Mouse (Mus musculus): ENCODE measurements around the gene Gm17720. TPM values are rescaled to one million over a fixed set of nuclear protein-coding genes. Genes with fewer than 3 reads are reported as not detected.

Gm17720 gene
- polyA plus RNA-seq (2012), result not detected in 2 replicates

DNA sequence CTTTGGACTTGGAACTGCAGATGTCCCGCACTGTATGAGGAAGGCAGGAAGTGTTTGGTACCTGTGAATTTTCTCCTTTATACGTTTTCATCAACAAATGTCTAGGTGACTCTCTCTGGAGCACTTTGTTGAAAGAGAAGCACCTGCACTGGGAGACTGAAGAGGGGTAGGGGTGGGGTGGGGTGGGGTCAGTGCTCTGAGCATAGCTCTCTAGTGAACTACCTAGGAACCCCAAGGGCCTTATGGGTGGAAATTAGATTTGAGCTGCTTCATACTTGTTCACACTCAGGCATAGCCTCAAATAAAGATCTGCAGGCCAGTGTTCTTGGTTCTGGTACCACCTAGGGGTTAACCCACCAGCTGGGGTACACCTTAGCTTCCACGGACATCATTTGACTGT is at the start of gene Gm17720:
TSS of gene Gm17720 (minus strand) at position 101 of the 400 bp plus-strand sequence.
- Histone ChIP-seq H3K36me3 (ENCODE audit: control insufficient read depth) (no peaks in the 10 kb centered on the region), H3K4me3 (replicated peaks) (no peak within 1 kb of the TSS), H3K27me3 (ENCODE audit: control insufficient read depth) (no peaks in the 10 kb centered on the region), H3K4me1 (ENCODE audit: control insufficient read depth) (no peaks in the 10 kb centered on the region), H3K9me3 (ENCODE audit: control insufficient read depth, low read length) (peaks cover 25% of the 10 kb centered on the region)
- TF ChIP-seq GATA1 (IDR thresholded peaks at IDR 0.05; ENCODE audit: low read length) (no peak), TAL1 (IDR thresholded peaks at IDR 0.05; ENCODE audit: low read length) (no peak)

DNA sequence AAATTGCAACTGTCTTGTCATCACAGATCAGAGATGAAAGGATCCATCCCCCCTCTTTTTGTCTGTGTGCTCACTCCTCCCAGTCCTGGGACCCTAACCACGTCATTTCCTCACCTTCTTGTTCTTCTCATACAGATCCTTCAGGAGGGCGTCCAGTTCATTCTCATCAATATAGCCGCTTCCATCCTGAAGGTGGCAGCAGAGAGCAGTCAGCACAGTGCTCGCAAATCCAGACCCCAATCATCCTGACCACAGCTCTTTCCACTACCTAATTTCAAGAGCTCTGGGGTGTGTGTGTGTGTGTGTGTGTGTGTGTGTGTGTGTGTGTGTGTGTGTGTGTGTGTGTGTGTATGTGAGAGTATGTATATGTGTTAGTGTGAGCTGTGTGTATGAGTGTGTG is 43.0 kb upstream of the Gm17720 start:
- no peaks in the 10 kb centered on the region for H3K27me3 ChIP-seq (ENCODE audit: control insufficient read depth)
- TF ChIP-seq GATA1 (IDR thresholded peaks at IDR 0.05; ENCODE audit: low read length) (no peak), TAL1 (IDR thresholded peaks at IDR 0.05; ENCODE audit: low read length) (no peak)
- H3K36me3 ChIP-seq (ENCODE audit: control insufficient read depth), result no peaks in the 10 kb centered on the region
- no peak overlapping the region for H3K4me3 ChIP-seq (replicated peaks)
- no peaks in the 10 kb centered on the region for H3K4me1 ChIP-seq (ENCODE audit: control insufficient read depth)
- no peaks in the 10 kb centered on the region for H3K9me3 ChIP-seq (ENCODE audit: control insufficient read depth, low read length)

DNA sequence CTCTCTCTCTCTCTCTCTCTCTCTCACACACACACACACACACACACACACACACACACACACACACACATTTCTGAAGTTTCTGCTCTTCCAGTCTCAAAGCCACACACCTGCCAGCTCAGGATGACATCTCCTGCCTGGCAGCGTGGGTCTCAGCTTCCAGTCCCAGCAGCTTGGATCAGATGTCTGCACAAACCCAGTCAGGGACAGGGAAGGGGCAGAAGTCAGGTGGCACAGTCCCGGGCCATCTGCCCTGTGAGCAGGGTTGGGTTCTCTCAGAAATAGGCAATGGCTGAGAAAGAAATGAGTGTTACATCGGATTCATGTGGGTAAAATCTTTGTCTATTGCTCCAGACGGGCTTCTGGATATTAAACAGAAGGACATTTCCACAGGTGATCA is 38.2 kb upstream of the Gm17720 start:
- Histone ChIP-seq H3K27me3 (ENCODE audit: control insufficient read depth) (no peaks in the 10 kb centered on the region), H3K4me3 (replicated peaks) (no peak overlapping the region), H3K9me3 (ENCODE audit: control insufficient read depth, low read length) (peaks cover 7% of the 10 kb centered on the region), H3K4me1 (ENCODE audit: control insufficient read depth) (no peaks in the 10 kb centered on the region), H3K36me3 (ENCODE audit: control insufficient read depth) (no peaks in the 10 kb centered on the region)
- TF ChIP-seq GATA1 (IDR thresholded peaks at IDR 0.05; ENCODE audit: low read length) (no peak), TAL1 (IDR thresholded peaks at IDR 0.05; ENCODE audit: low read length) (no peak)

DNA sequence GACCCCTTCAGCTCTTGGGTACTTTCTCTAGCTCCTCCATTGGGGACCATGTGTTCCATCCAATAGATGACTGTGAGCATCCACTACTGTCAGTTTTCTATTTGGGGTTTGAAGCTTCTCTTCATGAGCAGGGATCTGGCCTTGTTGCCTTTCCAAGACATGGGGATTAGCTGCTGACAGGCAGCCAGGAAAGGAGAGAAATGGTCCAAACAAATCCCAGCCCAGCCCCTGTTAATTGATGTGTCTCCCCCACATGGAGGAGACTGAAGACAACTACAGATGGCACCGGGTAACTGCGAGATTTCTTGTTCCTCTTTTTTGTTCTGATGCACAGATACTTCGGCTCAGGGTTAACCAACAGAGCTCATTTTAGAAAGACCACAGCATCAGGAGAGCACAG is 37.6 kb upstream of the Gm17720 start:
- TF ChIP-seq TAL1 (IDR thresholded peaks at IDR 0.05; ENCODE audit: low read length) (no peak), GATA1 (IDR thresholded peaks at IDR 0.05; ENCODE audit: low read length) (no peak)
- H3K9me3 ChIP-seq (ENCODE audit: control insufficient read depth, low read length), result peaks cover 7% of the 10 kb centered on the region
- no peaks in the 10 kb centered on the region for H3K36me3 ChIP-seq (ENCODE audit: control insufficient read depth)
- H3K27me3 ChIP-seq (ENCODE audit: control insufficient read depth), result no peaks in the 10 kb centered on the region
- no peak overlapping the region for H3K4me3 ChIP-seq (replicated peaks)
- H3K4me1 ChIP-seq (ENCODE audit: control insufficient read depth), result no peaks in the 10 kb centered on the region

DNA sequence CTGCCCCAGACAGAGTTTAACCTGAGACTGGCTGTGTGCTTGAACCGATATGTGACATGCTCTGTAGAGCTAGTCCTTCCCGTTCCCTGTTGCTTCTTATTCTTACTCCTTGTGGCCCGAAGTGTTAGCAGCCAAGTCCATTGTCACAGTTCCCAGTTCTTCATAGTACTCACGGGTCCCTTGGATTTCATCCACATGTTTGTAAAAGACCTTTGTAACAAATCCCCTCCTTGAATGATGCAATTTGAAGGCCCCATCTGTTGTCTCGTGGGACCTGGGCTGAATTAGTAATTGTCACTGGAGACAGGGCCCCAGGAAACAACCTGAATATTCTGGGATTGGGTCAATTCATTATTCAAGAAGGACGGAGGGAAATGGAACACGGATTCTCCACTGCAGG is 33.0 kb upstream of the Gm17720 start:
- no peaks in the 10 kb centered on the region for H3K27me3 ChIP-seq (ENCODE audit: control insufficient read depth)
- H3K4me1 ChIP-seq (ENCODE audit: control insufficient read depth), result no peaks in the 10 kb centered on the region
- peaks cover 10% of the 10 kb centered on the region for H3K9me3 ChIP-seq (ENCODE audit: control insufficient read depth, low read length)
- H3K36me3 ChIP-seq (ENCODE audit: control insufficient read depth), result no peaks in the 10 kb centered on the region
- no peak for TF ChIP-seq GATA1 (IDR thresholded peaks at IDR 0.05; ENCODE audit: low read length)
- no peak for TF ChIP-seq TAL1 (IDR thresholded peaks at IDR 0.05; ENCODE audit: low read length)
- H3K4me3 ChIP-seq (replicated peaks), result no peak overlapping the region

DNA sequence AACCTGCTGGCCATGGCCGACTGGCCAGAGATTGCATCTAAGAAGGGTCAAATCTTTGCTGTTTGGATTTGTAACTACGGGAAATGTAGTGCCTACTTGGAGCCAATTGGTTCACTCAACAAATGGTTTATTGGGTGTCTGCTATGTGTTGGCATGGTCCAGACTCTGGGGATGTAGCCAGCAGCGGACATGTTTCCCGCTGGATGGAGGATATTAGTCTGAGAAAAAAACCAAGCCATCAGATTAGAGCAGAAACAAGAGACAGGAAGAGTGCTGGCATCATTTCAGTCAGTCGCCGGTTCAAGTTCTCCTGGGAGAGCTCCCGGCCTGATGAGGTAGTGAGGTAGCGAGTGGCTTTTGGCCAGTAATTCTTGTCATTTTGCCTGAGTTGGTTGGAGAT is 31.7 kb upstream of the Gm17720 start:
- no peak for TF ChIP-seq GATA1 (IDR thresholded peaks at IDR 0.05; ENCODE audit: low read length)
- no peak for TF ChIP-seq TAL1 (IDR thresholded peaks at IDR 0.05; ENCODE audit: low read length)

DNA sequence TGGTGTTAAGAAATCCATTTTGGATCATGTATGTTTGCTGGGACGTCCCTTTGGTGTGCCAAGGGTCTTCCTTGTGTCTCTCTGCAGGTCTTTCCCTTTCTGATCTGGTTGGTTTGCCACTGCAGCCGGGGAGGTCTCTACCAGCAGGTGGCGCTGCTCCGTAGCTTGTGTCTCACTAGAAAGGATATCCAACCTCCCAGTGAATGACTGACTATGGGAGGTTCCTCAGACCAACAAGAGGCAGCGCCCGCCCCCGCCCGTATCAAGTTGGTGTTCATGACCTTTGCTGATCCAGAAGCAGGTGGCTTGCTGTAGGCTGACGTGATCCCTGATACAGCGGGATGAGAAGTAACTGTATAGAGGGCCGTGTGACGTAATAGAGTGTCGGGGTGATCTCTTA is 28.0 kb upstream of the Gm17720 start:
- Histone ChIP-seq H3K4me3 (replicated peaks) (no peak overlapping the region), H3K27me3 (ENCODE audit: control insufficient read depth) (no peaks in the 10 kb centered on the region), H3K36me3 (ENCODE audit: control insufficient read depth) (no peaks in the 10 kb centered on the region), H3K9me3 (ENCODE audit: control insufficient read depth, low read length) (peaks cover 23% of the 10 kb centered on the region), H3K4me1 (ENCODE audit: control insufficient read depth) (no peaks in the 10 kb centered on the region)
- TF ChIP-seq TAL1 (IDR thresholded peaks at IDR 0.05; ENCODE audit: low read length) (no peak), GATA1 (IDR thresholded peaks at IDR 0.05; ENCODE audit: low read length) (no peak)

More for the DNA sequence above, 31.7 kb upstream of the Gm17720 start:
- peaks cover 10% of the 10 kb centered on the region for H3K9me3 ChIP-seq (ENCODE audit: control insufficient read depth, low read length)
- no peaks in the 10 kb centered on the region for H3K27me3 ChIP-seq (ENCODE audit: control insufficient read depth)
- H3K4me3 ChIP-seq (replicated peaks), result no peak overlapping the region
- H3K36me3 ChIP-seq (ENCODE audit: control insufficient read depth), result no peaks in the 10 kb centered on the region
- H3K4me1 ChIP-seq (ENCODE audit: control insufficient read depth), result no peaks in the 10 kb centered on the region

DNA sequence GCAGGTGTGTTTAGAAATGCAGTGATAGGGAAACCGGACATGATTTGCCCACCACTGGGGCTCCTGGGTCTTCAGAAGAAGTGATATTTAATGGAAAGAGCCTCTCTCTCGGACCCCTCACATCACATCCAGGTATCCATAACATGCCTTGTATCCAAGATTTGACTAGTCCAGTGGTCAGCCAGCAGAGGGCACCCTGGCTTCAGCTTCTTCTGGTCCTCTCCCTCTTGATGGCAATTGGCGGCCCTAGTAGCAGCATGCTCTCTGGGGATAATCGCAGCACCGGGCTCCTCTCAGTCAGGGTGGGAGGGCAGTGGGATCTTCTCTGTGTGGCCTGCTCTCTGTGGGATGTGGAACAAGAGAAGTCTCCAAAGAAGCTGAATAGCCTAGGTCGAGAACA is 17.2 kb upstream of the Gm17720 start:
- peaks cover 20% of the 10 kb centered on the region; the same call in 1 of the 2 replicates for H3K9me3 ChIP-seq (ENCODE audit: control insufficient read depth, low read length)
- H3K4me3 ChIP-seq (replicated peaks), result no peak overlapping the region
- TF ChIP-seq GATA1 (IDR thresholded peaks at IDR 0.05; ENCODE audit: low read length) (no peak), TAL1 (IDR thresholded peaks at IDR 0.05; ENCODE audit: low read length) (no peak)
- no peaks in the 10 kb centered on the region for H3K36me3 ChIP-seq (ENCODE audit: control insufficient read depth)
- H3K27me3 ChIP-seq (ENCODE audit: control insufficient read depth), result no peaks in the 10 kb centered on the region
- no peaks in the 10 kb centered on the region for H3K4me1 ChIP-seq (ENCODE audit: control insufficient read depth)

DNA sequence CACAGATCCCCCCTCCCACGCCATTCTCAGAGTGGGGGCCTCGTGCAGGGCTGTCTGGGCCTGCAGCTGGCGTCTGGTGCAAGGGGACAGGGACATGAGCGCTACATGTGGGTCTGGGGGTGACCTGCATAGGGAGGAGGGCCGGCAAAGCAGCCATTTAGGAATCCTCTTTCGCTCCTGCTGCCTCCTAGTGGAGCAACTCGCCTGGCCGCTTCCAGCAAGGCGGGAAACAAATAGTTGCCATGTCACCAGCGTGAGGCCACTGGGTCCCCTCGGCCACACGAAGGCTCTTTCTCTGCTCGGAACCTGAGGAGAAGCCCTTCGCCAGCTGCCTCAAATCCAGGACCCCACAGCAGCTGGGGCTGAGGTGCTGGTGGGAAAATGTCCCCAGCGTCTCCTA is 877 bp downstream of the Gm17720 start:
- no peak overlapping the region for H3K4me3 ChIP-seq (replicated peaks)
- H3K36me3 ChIP-seq (ENCODE audit: control insufficient read depth), result no peaks in the 10 kb centered on the region
- TF ChIP-seq TAL1 (IDR thresholded peaks at IDR 0.05; ENCODE audit: low read length) (no peak), GATA1 (IDR thresholded peaks at IDR 0.05; ENCODE audit: low read length) (no peak)
- no peaks in the 10 kb centered on the region for H3K4me1 ChIP-seq (ENCODE audit: control insufficient read depth)
- peaks cover 23% of the 10 kb centered on the region for H3K9me3 ChIP-seq (ENCODE audit: control insufficient read depth, low read length)
- H3K27me3 ChIP-seq (ENCODE audit: control insufficient read depth), result no peaks in the 10 kb centered on the region

DNA sequence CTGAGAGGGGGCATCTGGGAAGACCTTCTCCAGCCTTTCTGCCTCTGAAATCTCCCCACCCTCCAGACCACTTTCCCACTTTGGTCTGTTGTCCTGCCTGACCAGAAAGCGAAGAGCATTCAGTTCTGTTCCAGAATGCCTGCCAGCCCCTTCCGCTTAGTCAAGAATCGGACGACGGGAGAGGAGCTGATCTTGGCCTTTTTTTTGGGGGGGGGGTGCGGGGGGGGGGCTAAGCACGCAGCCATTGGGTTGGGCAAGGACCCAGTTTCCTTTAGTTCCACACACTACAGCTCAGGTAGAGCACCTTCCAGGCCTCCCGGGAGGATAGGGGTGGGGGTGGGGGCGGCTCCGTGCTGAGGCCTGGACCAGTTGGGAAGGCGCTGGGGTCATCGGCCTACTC is 1.6 kb downstream of the Gm17720 start, which contains the start of gene Gm21964:
TSS of gene Gm21964 (plus strand) at position 301 of the 400 bp plus-strand sequence.
- Histone ChIP-seq H3K36me3 (ENCODE audit: control insufficient read depth) (no peaks in the 10 kb centered on the region), H3K4me1 (ENCODE audit: control insufficient read depth) (no peaks in the 10 kb centered on the region), H3K9me3 (ENCODE audit: control insufficient read depth, low read length) (peaks cover 23% of the 10 kb centered on the region), H3K4me3 (replicated peaks) (no peak within 1 kb of the TSS), H3K27me3 (ENCODE audit: control insufficient read depth) (no peaks in the 10 kb centered on the region)
- TF ChIP-seq TAL1 (IDR thresholded peaks at IDR 0.05; ENCODE audit: low read length), result no peak
- no peak for TF ChIP-seq GATA1 (IDR thresholded peaks at IDR 0.05; ENCODE audit: low read length)

Data from erythroblast, embryonic 14.5 days (primary cell).